Mouse (Mus musculus) E14TG2a.4 (cell line): ENCODE data around the gene Ubxn7.

Experiments
- H3K27me3 ChIP-seq: 2 replicates; pipeline ENCODE4 v1.6.1; 2014; ENCODE audit warnings: low read length, control low read depth; ENCODE audit not compliant: insufficient read depth
- H3K36me3 ChIP-seq: 2 replicates; pipeline ENCODE4 v1.6.1; 2014; ENCODE audit warnings: low read length, control low read depth; ENCODE audit not compliant: insufficient read depth
- H3K4me1 ChIP-seq: replicated peaks from 2 replicates; pipeline ENCODE4 v1.6.1; 2014; ENCODE audit warnings: low read depth, low read length, control low read depth
- H3K4me3 ChIP-seq: replicated peaks from 2 replicates; pipeline ENCODE4 v1.5.1; 2014; ENCODE audit warnings: mild to moderate bottlenecking, low read length
- H3K9me3 ChIP-seq: 2 replicates; pipeline ENCODE4 v1.6.1; 2014; ENCODE audit warnings: low read length, control low read depth
- CTCF ChIP-seq: conservative IDR thresholded peaks from 2 replicates; pipeline ENCODE4 v1.5.1; 2014; ENCODE audit warnings: low read length
- NANOG ChIP-seq: IDR thresholded peaks from 2 replicates; pipeline ENCODE4 v1.6.1; 2014; ENCODE audit warnings: borderline replicate concordance, low read length, mixed read lengths
- POU5F1 ChIP-seq: IDR thresholded peaks from 2 replicates; pipeline ENCODE4 v1.6.1; 2014; ENCODE audit warnings: low read length, borderline replicate concordance

Gene Ubxn7

DNA sequence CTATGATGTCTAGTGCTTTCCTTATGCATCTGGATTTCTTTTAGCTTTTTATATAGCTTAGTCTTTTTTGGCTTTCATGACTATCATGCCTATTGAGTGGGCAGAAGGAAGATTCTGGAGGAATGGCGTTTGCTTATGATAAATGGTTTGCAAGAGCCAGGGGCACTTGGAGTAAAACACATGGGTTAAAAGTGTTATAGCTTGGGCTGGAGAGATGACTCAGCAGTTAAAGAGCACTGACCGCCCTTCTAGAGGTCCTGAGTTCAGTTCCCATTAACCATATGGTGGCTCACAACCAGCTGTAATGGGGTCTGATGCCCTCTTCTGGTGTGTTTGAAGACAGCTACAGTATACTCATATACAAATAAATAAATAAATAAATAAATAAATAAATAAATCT lies 31.5 kb downstream of the Ubxn7 start:
- no peaks in the 10 kb centered on the region for H3K4me1 ChIP-seq
- peaks cover 72% of the 10 kb centered on the region for H3K36me3 ChIP-seq
- H3K4me3 ChIP-seq: no peak overlapping the region
- H3K9me3 ChIP-seq: no peaks in the 10 kb centered on the region
- TF ChIP-seq CTCF (no peak), POU5F1 (no peak), NANOG (no peak)
- no peaks in the 10 kb centered on the region for H3K27me3 ChIP-seq

DNA sequence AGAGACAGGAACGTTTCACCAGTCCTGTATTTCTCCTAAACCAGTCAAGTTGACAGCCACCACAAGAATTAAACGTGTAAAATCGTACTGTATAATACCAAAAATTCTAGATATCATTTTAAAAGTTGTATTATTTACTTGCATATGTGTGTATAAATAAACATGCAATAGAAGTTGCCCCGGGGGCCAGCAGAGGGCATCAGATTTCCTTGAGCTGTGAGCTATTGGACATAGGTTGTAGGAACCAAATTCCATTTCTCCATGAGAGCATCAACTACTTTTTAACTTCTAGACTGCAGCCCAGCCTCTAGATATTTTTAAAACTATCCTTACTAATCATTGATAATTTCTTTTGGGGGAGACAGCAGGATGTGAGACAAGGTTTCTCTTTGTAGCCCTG lies 39.3 kb downstream of the Ubxn7 start:
- TF ChIP-seq CTCF (peak; percentile 35), NANOG (no peak)
- no peaks in the 10 kb centered on the region for H3K27me3 ChIP-seq

DNA sequence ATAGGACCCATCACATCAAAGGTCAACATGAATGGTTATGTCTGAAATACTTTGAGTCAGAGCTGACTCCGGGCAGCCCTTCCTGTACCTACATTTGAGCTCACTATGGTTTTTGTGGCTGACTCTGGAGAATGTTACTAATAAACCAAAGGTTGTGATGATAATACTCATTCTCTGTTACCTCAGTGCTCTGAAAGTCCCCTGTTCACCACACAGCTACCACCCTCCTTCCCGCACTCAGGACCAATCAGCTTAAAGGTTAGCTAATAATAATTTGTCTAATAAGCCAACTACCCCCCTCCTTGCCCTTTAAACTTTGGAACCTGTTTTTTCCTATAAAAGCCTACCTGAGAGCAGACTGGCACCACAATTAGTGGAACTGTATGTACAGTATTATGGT lies 47.5 kb downstream of the Ubxn7 start:
- H3K4me3 ChIP-seq: no peak overlapping the region
- no peak for TF ChIP-seq NANOG
- TF ChIP-seq CTCF: no peak
- H3K4me1 ChIP-seq: no peaks in the 10 kb centered on the region
- H3K9me3 ChIP-seq: no peaks in the 10 kb centered on the region
- peaks cover 96% of the 10 kb centered on the region for H3K36me3 ChIP-seq
- no peaks in the 10 kb centered on the region for H3K27me3 ChIP-seq

More for the DNA sequence above, 39.3 kb downstream of the Ubxn7 start:
- no peak overlapping the region for H3K4me3 ChIP-seq
- no peaks in the 10 kb centered on the region for H3K4me1 ChIP-seq
- no peaks in the 10 kb centered on the region for H3K9me3 ChIP-seq
- H3K36me3 ChIP-seq: peaks cover 80% of the 10 kb centered on the region

DNA sequence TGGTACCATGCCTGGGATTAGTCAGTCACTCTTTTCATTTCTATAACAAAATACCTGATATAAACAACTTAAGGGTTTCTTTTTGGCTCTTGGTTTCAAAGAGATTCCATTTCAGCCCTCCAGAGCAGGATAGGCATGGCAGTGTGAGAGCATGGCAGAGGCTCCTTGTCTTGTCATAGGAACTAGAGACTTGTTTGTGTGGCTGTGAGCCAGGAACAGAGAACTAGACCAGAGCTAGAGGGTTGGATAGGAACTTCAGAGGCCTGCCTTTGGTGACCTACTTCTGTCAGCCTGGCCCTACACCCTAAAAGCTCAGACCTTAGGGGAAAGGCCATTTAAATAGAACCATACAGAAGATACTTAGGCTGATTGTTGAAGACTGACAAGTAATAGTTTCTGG lies 50.8 kb downstream of the Ubxn7 start:
- Histone ChIP-seq H3K4me3 (no peak overlapping the region), H3K36me3 (peaks cover 96% of the 10 kb centered on the region), H3K9me3 (no peaks in the 10 kb centered on the region), H3K4me1 (no peaks in the 10 kb centered on the region), H3K27me3 (no peaks in the 10 kb centered on the region)
- TF ChIP-seq NANOG (no peak), CTCF (no peak), POU5F1 (no peak)

DNA sequence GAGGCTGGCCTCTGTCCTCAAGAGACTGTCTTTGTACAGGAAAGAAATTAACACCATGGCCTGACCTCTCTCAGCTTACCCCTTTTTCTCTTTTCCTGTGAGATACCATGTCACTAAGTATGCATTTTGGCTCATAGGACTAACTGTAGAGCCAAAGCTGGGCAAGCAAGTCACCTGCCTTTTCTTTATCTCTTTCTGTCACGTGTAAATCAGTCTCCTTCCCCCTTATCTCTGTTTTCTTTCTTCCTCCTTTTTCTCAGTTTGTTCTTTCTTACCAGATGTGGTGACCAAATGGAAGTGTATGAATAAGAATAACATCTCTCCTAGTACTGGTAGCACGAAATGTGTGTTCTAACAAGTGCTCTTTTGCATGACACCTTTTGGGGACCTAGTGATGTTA lies 52.8 kb downstream of the Ubxn7 start:
- no peak overlapping the region for H3K4me3 ChIP-seq
- H3K9me3 ChIP-seq: no peaks in the 10 kb centered on the region
- H3K27me3 ChIP-seq: no peaks in the 10 kb centered on the region
- H3K36me3 ChIP-seq: peaks cover 87% of the 10 kb centered on the region
- H3K4me1 ChIP-seq: no peaks in the 10 kb centered on the region
- TF ChIP-seq POU5F1: no peak
- TF ChIP-seq NANOG: no peak
- TF ChIP-seq CTCF: no peak

DNA sequence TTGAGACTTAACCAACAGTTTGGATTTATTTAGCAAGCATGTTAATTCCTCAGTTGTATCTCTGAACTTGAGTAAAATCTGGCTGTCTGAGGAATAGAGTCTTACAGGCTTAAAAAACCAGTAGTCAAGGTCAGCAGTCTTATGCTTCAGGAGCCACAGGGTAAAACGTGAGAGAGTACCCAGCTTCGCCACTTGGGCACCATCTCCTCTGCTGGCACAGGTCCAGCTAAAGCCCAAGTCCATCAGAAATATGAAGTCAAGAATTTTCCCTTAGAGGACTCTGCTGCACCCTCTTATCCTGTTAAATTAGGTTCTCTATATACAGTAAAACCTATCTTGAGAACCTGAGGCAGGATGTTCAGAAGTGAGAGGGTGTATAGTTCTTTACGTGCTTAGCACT lies 54.8 kb downstream of the Ubxn7 start:
- TF ChIP-seq POU5F1 (no peak), NANOG (no peak), CTCF (no peak)
- no peaks in the 10 kb centered on the region for H3K4me1 ChIP-seq

DNA sequence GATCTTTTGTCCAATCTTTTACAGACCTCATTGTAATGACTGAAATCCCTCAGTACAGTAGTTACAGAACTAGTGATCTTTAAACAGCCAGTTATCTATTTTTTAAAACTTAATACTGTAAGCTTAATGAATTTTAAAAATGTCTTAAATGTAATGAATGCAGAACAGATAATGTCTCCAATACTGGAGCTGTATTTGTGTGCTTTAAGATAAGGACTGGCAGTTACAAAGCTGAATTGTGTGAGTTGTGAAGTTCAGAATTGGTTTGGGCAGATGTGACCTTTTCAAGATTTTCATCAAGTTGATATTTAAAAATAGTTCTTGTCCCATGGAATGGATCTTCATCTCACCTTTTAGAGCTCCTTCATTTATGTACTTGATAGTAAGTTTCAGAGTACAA lies 57.0 kb downstream of the Ubxn7 start:
- TF ChIP-seq NANOG (no peak), POU5F1 (no peak), CTCF (no peak)
- H3K9me3 ChIP-seq: no peaks in the 10 kb centered on the region
- H3K4me3 ChIP-seq: no peak overlapping the region
- no peaks in the 10 kb centered on the region for H3K27me3 ChIP-seq
- no peaks in the 10 kb centered on the region for H3K4me1 ChIP-seq
- H3K36me3 ChIP-seq: peaks cover 80% of the 10 kb centered on the region

More for the DNA sequence above, 54.8 kb downstream of the Ubxn7 start:
- no peak overlapping the region for H3K4me3 ChIP-seq
- peaks cover 86% of the 10 kb centered on the region for H3K36me3 ChIP-seq
- H3K9me3 ChIP-seq: no peaks in the 10 kb centered on the region
- no peaks in the 10 kb centered on the region for H3K27me3 ChIP-seq

DNA sequence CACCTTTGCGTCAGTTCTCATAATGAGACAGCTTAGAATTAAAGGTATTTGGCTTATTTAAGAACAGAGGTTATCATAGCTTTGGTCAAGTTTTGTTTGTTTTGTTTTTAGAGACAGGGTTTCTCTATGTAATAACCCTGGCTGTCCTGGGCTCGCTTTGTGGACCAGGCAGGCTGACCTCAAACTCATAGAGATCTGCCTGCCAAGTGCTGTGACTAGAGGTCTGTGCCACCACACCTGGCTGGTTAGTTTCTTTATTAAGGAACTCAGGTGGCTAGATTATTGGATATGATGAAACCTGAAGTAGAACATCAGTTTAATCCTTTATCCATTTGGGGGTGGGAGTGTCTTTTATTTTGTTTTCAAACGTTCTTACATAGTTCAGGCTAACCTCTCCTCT lies 57.8 kb downstream of the Ubxn7 start:
- H3K9me3 ChIP-seq: no peaks in the 10 kb centered on the region
- no peaks in the 10 kb centered on the region for H3K27me3 ChIP-seq
- TF ChIP-seq CTCF (no peak), NANOG (no peak), POU5F1 (no peak)
- H3K36me3 ChIP-seq: peaks cover 73% of the 10 kb centered on the region
- H3K4me1 ChIP-seq: no peaks in the 10 kb centered on the region
- no peak overlapping the region for H3K4me3 ChIP-seq

DNA sequence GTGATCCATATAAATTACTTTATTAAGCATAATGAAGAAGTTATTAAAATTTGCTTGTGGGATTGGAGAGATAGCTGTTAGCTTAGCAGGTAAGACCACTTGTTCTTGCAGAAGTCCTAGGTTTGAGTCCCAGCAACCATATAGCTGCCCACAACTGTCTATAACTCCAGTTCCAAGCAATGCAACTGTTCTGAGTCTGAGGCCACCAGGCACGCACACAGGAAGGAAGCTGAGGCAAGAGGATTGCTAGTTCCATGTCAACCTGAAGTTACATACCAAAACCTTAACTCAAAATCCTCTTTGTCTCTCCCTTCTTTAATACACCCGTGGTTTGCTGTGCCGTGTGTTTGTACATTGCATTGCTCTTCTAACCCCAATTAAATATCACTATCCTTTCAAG lies 58.8 kb downstream of the Ubxn7 start:
- no peak overlapping the region for H3K4me3 ChIP-seq
- H3K27me3 ChIP-seq: no peaks in the 10 kb centered on the region
- peaks cover 63% of the 10 kb centered on the region for H3K36me3 ChIP-seq
- TF ChIP-seq CTCF (no peak), POU5F1 (no peak), NANOG (no peak)
- no peaks in the 10 kb centered on the region for H3K9me3 ChIP-seq
- no peaks in the 10 kb centered on the region for H3K4me1 ChIP-seq
